Mouse (Mus musculus): ENCODE data around the gene Hhatl.

Hhatl gene

DNA sequence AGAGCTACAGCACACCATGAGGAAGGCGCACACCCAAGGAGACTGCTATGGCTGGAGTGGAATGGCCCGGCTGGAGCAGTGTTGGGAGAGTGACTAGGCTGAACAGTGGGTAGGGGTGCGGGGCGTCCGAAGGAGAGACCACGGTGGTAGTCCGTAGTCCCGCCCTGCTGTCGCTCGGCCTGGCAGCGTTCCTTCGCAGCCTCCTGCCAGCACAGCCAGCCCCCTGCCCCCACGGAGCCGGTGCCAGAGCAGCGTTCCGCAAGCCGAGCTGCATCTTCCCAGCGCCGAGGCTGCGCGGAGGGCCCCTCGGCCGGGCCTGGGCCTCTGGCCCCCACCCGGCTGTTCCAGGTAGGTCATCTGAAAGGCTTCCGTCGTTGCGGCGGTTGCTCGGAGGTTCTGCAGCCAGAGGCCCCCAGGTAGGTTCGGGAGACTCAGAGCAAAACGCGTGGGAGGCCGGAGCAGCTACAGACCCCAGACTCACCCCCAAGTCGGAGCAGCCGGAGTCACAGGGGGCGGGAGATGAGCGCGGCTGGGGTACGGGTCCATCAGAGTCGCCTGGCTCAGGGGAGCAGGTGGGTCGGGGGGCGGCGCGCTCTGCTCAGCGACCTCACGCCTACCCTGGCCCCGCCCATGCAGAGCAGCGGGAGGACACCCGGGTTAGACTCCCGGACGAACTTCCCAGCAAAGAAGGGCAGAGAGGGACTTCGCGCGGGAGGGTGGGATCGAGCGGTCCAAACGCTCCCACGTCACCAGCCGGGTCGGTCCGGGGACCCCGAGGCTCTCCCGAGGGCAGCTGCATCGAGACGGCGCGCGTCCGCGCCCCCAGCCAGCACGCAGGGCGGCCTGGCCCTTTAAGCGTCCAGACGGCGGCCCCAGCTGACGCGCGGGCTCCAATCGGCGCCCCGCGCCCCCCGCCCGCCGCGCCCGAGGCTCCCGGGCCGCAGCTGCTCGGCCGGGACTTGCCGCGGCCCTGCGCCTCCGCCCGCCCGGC is 32.9 kb downstream of the Hhatl start, which contains the start of gene Zfp651:
TSS of gene Zfp651 (plus strand) at position 240 of the 991 bp plus-strand sequence.
- peak in 1 of 2 experiments; percentile 44 for DNase-seq (ENCODE audit: low spot score in 2 of 2)

DNA sequence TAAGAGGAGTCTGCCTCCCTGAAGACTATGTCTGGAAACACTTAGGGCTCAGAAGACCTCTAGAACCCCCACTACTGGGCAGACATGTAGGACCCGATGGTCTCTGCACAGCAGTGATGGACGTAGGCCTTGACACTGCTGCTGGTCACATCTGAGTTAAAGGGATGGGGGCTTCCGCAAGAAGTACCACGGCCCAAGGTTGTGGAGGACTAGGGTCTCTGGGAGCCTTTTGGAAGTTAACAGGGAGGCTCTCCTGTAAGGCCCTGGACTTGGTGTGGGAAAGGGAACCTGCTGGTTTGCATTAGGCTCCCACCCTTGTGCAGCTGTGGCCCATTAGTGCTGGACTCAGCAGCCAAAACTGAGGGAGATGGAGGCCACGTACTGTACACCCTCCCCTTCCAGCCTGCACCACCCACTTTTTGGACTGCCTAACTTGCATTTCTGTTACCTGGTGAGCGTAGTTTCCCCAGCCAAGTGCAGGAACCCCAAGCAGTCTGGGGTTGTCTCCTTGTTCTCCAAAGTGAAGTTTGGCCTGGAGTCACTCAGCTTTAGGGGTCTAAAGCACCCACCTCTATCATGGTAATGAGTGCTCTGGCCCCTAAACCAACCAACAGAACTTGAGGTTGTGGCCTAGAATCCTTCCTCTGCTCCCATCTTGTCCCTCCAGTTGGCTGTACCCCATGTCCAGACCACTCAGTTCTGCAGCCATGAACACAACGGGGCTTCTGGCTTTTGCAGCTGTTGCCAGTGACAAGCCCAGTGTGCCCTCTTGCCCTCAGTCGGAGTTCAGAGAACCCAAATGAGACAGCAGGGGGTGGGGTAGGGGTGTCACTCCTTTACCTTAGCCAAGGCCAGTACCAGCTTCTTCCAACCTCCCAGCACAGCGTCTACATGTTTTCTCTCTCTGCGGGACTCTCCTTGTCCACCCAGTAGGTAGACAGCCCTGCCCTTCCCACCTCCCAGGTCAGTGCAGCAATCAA is 34.2 kb downstream of the Hhatl start:
- peak in 1 of 2 experiments; percentile 29 for DNase-seq (ENCODE audit: low spot score in 2 of 2)

DNA sequence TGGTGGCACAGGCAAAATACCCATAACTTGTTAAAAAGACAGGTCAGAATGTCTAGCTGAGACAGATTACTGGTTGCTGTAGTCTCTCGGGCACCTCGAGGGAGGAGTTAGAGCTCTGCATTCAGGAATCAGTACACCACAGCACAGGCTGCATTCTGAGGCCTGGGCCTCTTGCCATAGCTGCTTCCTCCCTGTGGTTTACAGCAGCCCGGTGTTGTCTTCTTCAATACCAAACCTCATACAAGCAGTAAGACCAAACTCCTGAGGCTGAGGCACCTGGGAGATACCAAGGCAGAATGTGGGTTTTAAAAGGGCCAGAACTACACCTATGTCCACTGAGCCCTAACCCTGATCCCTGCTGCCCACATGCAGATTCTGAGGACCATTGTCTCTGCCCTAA is 34.9 kb downstream of the Hhatl start:
- no peak for DNase-seq (ENCODE audit: low spot score in 2 of 2)

DNA sequence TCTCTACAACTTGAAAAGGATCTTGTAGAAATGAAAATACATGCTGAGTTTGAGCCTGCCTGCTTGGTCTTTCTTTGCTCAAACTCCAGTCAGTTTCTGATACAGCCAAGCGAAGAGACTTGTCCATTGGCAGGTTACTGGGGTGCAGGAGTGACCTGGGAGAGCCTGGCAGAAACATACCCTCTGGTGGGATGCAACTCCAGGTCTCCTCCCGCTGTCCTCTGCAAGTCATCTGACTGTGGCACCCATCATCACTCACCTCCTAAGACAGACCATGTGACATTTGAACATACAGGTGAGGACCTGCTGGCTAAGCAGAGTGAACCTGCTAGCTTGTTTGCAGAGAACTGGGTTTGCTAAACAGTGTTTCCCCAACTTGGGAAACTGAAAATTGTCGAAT is 35.5 kb downstream of the Hhatl start:
- no peak for DNase-seq (ENCODE audit: low spot score in 2 of 2)

DNA sequence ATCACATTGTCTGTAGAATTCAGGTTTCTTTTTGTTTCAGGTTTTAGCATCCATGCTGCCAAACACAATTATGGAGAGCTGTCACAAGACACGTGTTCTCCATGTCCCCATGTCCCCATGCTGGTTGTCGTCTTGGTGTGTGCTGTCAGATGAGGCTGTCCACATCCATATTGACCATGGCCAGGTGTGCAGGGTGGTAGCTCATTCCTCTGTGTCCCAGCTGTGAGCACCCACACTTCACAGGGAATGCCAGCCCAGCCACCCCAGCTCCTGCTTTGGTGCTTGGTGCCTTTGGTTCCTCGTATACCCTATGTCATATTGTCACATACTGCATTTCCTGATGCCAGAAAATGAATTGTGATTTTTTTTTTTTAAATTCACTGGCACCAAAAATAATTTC is 37.7 kb downstream of the Hhatl start:
- DNase-seq (ENCODE audit: low spot score in 2 of 2) = no peak

DNA sequence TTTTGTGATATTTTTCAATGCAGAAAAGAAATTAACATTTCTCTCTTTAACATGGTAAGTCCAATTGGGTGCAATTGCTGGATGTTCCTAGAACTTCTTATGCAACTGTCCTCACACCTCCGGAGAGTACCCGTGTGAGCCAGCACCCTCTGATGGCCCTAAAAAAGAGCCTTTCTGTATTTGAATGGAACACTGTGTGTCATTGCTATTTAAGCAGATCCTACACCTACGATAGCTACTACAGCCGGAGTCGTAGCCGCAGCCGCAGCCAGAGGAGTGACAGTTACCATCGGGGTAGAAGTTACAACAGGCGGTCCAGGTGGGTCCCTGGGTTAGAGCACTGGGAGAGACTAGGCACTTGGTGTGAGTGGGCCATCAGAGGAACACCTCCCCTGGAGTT is 39.5 kb downstream of the Hhatl start:
- no peak for DNase-seq (ENCODE audit: low spot score in 2 of 2)

DNA sequence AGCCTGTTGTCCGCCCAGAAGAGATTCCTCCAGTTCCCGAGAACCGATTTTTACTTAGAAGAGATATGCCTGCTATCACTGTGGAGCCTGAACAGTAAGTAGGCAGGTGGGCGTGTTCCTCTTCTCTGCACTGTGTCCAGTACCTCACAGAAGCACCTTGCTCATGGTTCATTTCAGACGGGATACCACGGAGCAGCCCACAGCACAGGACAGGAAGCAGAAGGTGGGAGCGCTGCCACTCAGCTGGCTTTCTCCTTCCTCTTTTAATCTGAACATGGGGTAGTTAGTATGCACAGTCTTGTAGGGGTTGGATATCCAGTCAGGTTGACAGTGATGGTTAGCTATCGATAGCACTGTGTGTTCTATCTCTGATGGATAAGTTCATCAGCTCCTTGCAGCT is 48.3 kb downstream of the Hhatl start:
- DNase-seq (ENCODE audit: low spot score in 2 of 2) = no peak

DNA sequence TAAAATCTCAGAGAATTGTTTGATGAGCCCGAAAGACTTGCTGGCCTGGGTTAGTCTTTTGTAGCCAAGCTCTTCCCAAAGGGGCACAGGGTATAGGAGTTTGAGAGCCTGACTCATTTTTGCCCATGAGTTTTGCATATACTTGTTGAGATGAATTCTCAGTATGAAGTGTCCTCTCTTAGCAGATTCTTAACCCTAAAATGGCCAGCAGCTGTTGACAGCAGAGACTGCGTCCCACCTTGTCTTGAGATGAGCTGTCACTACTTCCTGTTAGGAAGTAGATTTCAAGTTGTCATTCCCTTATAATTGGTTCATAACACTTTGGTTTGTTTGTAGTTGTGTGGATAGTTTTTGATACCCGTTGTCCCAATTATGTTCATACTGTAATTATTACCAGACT is 51.1 kb downstream of the Hhatl start:
- no peak for DNase-seq (ENCODE audit: low spot score in 2 of 2)

DNA sequence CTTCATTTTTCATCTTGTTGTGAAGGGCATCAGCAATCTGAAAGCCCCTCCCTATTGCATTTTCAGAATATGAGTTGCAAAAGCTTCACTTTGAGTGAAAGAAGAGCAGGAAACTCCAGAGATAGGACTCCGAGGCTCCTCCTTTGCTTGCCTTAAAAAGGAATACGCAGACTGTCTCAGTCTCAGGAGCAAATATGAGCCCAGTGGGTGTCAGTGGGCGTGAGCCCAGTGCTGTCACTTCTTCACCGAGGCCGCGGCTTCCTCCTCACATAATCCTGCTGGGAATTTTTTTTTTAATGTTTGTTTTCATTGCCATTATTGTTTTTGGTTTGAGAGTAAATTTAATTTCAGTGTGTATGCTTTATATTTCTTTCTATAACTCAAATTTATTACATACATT is 51.8 kb downstream of the Hhatl start:
- no peak for DNase-seq (ENCODE audit: low spot score in 2 of 2)
